Mouse (Mus musculus) heart, embryonic 14.5 days (tissue): Measurements from ENCODE around the gene Gse1. TPM values are rescaled to one million over a fixed set of nuclear protein-coding genes. Genes with fewer than 3 reads are reported as not detected.

ENCODE experiments used
- ATAC-seq: fragments of 200-750 bp; cut with Nextera tagmentation; 2 replicates; pipeline ENCODE4 v1.8.0; 2017; ENCODE audit warnings: low read depth, moderate TSS enrichment; ENCODE audit not compliant: insufficient number of reproducible peaks, insufficient read depth, low FRiP score
- H3K27ac ChIP-seq, 2 experiments: fragments of 200-500 bp in 1 of 2; fragments of 300-500 bp in 1 of 2; sonication (generic) in 1 of 2; replicated peaks in 1 of 2; 2 replicates each; pipeline ENCODE4 v1.5.1; 2012 to 2014; ENCODE audit warnings: low read depth in 2 of 2, low read length in 2 of 2, control low read depth in 1 of 2, mild to moderate bottlenecking in 1 of 2, mixed read lengths in 1 of 2; ENCODE audit not compliant: control insufficient read depth in 1 of 2, insufficient read depth in 1 of 2
- H3K27me3 ChIP-seq: fragments of 300-500 bp; sonication (generic); 2 replicates; pipeline ENCODE4 v1.6.1; 2014; ENCODE audit warnings: mild to moderate bottlenecking, low read length, control low read depth; ENCODE audit not compliant: control insufficient read depth, insufficient read depth
- H3K36me3 ChIP-seq: fragments of 300-500 bp; sonication (generic); 2 replicates; pipeline ENCODE4 v1.6.1; 2014; ENCODE audit warnings: mild to moderate bottlenecking, control low read depth, low read length, mixed read lengths; ENCODE audit not compliant: control insufficient read depth, insufficient read depth
- H3K4me1 ChIP-seq, 2 experiments: fragments of 200-500 bp in 1 of 2; fragments of 300-500 bp in 1 of 2; sonication (generic) in 1 of 2; 2 replicates each; pipeline ENCODE4 v1.6.1; 2012 to 2014; ENCODE audit warnings: low read length in 2 of 2, control low read depth in 1 of 2, mixed read lengths in 1 of 2; ENCODE audit not compliant: control insufficient read depth in 2 of 2, insufficient read depth in 2 of 2
- H3K4me2 ChIP-seq: fragments of 300-500 bp; sonication (generic); 2 replicates; pipeline ENCODE4 v1.6.1; 2014; ENCODE audit warnings: mild to moderate bottlenecking, low read length
- H3K4me3 ChIP-seq, 2 experiments: fragments of 200-500 bp in 1 of 2; fragments of 300-500 bp in 1 of 2; sonication (generic) in 1 of 2; 2 replicates each; pipeline ENCODE4 v1.5.1; 2012 to 2014; ENCODE audit warnings: low read length in 2 of 2, mild to moderate bottlenecking in 2 of 2, control low read depth in 1 of 2, low read depth in 1 of 2, moderate library complexity in 1 of 2; ENCODE audit not compliant: control insufficient read depth in 1 of 2, insufficient read depth in 1 of 2
- H3K9ac ChIP-seq: fragments of 300-500 bp; sonication (generic); 2 replicates; pipeline ENCODE4 v1.6.1; 2014; ENCODE audit warnings: mild to moderate bottlenecking, low read length
- H3K9me3 ChIP-seq: fragments of 300-500 bp; sonication (generic); 2 replicates; pipeline ENCODE4 v1.6.1; 2016; ENCODE audit warnings: low read length, control low read depth; ENCODE audit not compliant: control insufficient read depth
- WGBS: fragments of 180-500 bp; shearing (Covaris S2); extraction: QIAGEN DNeasy Blood & Tissue Kit; methylation state at CpG from one replicate; pipeline ENCODE4 v1.1.7; 2014; 5-methylcytosine and 5-hydroxymethylcytosine counted together
- polyA plus RNA-seq: library from polyadenylated mRNA; unstranded; fragments of >200 nt; fragmentation: Nextera tagmentation; extraction: Ambion mirVana; gene quantifications from 2 replicates; pipeline ENCODE4 v1.2.1, GENCODE M21; 2014

Gse1 gene
- polyA plus RNA-seq, 1 experiment from 2014 or later, result 12.2 TPM

- H3K9ac ChIP-seq, result peak overlapping the region; percentile 22; the same call in 1 of the 2 replicates
- H3K4me3 ChIP-seq, result no peak overlapping the region
- ATAC-seq, result no peak
- H3K27me3 ChIP-seq, result no peaks in the 10 kb centered on the region
- no peak overlapping the region for H3K4me2 ChIP-seq
- no peaks in the 10 kb centered on the region for H3K9me3 ChIP-seq
- H3K36me3 ChIP-seq, result no peaks in the 10 kb centered on the region
- H3K27ac ChIP-seq, result no peak overlapping the region
- H3K4me1 ChIP-seq, result peaks cover 69 to 88% of the 10 kb centered on the region in 2 experiments
- 44% methylated on average over 26 of the region's 26 CpGs for WGBS
These were observed 285.6 kb downstream of the Gse1 start for GRCm38 (mm10) chr8:120513638-120514461.

GRCm38 (mm10) chr8:120515214-120515613, 287.0 kb downstream of the Gse1 start:
- Histone ChIP-seq H3K4me2 (no peak overlapping the region), H3K4me3 (no peak overlapping the region), H3K9me3 (no peaks in the 10 kb centered on the region), H3K27me3 (no peaks in the 10 kb centered on the region), H3K4me1 (peaks cover 65 to 88% of the 10 kb centered on the region in 2 experiments), H3K27ac (0 out of 4 replicates have a peak overlapping the region, but pooled peaks of 1 of the 2 experiments have one; percentile 75), H3K36me3 (no peaks in the 10 kb centered on the region), H3K9ac (no peak overlapping the region)
- WGBS, result 93% methylated on average over 2 of the region's 2 CpGs
- ATAC-seq, result no peak

- Histone ChIP-seq H3K27ac (peak overlapping the region in 1 of 2 experiments; percentile 75; a peak in 1 of 4 replicates), H3K36me3 (no peaks in the 10 kb centered on the region), H3K9ac (peak overlapping the region; percentile 2; the same call in 1 of the 2 replicates), H3K9me3 (no peaks in the 10 kb centered on the region), H3K27me3 (no peaks in the 10 kb centered on the region), H3K4me2 (no peak overlapping the region), H3K4me3 (no peak overlapping the region), H3K4me1 (peaks cover 66 to 88% of the 10 kb centered on the region in 2 experiments)
- no peak for ATAC-seq
- WGBS, result 83% methylated on average over 6 of the region's 6 CpGs
These were observed 287.4 kb downstream of the Gse1 start for GRCm38 (mm10) chr8:120515650-120516049.

GRCm38 (mm10) chr8:120516182-120516755, 288.0 kb downstream of the Gse1 start:
- peak overlapping the region; percentile 44 for H3K4me2 ChIP-seq
- no peaks in the 10 kb centered on the region for H3K36me3 ChIP-seq
- no peak overlapping the region for H3K4me3 ChIP-seq
- peak; percentile 27 for ATAC-seq
- no peaks in the 10 kb centered on the region for H3K9me3 ChIP-seq
- peak overlapping the region; percentile 46 for H3K9ac ChIP-seq
- WGBS, result 13% methylated on average over 12 of the region's 12 CpGs
- no peaks in the 10 kb centered on the region for H3K27me3 ChIP-seq
- peaks cover 63 to 88% of the 10 kb centered on the region in 2 experiments for H3K4me1 ChIP-seq
- H3K27ac ChIP-seq, result peak overlapping the region; percentile 54 to 75

- Histone ChIP-seq H3K27me3 (no peaks in the 10 kb centered on the region), H3K4me1 (peaks cover 51 to 80% of the 10 kb centered on the region in 2 experiments), H3K36me3 (no peaks in the 10 kb centered on the region), H3K4me2 (no peak overlapping the region), H3K4me3 (no peak overlapping the region), H3K9me3 (no peaks in the 10 kb centered on the region), H3K9ac (no peak overlapping the region), H3K27ac (peak overlapping the region in 1 of 2 experiments; percentile 75; a peak in 1 of 4 replicates)
- WGBS, result 58% methylated on average over 11 of the region's 11 CpGs
- ATAC-seq, result no peak
These were observed 289.6 kb downstream of the Gse1 start for GRCm38 (mm10) chr8:120517666-120518410.

- ATAC-seq, result 0 out of 2 replicates have a peak, but pooled peaks have one; percentile 7
- Histone ChIP-seq H3K9ac (no peak overlapping the region), H3K4me3 (no peak overlapping the region), H3K36me3 (no peaks in the 10 kb centered on the region), H3K4me1 (peaks cover 51 to 85% of the 10 kb centered on the region in 2 experiments), H3K27ac (no peak overlapping the region), H3K4me2 (no peak overlapping the region), H3K27me3 (no peaks in the 10 kb centered on the region), H3K9me3 (no peaks in the 10 kb centered on the region)
- 61% methylated on average over 14 of the region's 14 CpGs for WGBS
These were observed 290.7 kb downstream of the Gse1 start for GRCm38 (mm10) chr8:120518736-120519534.
